Mouse (Mus musculus) spleen, embryonic (tissue): ENCODE data around the gene Frat1.

ENCODE experiments used
- CTCF ChIA-PET: fragments of 350-600 bp; sonication (Branson Sonifier 250); formaldehyde crosslinking; loops from one replicate; lab custom pipeline; 2022; lab: Charles Lee

Frat1 gene

GRCm38 (mm10) chr19:41829381-41830105 is at the start of gene Frat1:
Frat1 (plus strand) TSS chr19:41829970.
- CTCF ChIA-PET: interaction anchor here (0.6 to 1.4 kb wide), 3 partner anchors 17 to 28 kb away, joined by 3 read pairs; no protein-coding TSS in a partner anchor

- CTCF ChIA-PET: no interaction called here
Observed at GRCm38 (mm10) chr19:41786896-41787295, 42.9 kb upstream of the Frat1 start.

GRCm38 (mm10) chr19:41789110-41789961 is 40.4 kb upstream of the Frat1 start:
- CTCF ChIA-PET: interaction anchor here (0.7 kb wide), 1 partner anchor 57 kb away, joined by 3 read pairs; no protein-coding TSS in a partner anchor

- CTCF ChIA-PET: no interaction called here
Observed at GRCm38 (mm10) chr19:41791384-41791783, 38.4 kb upstream of the Frat1 start.

- CTCF ChIA-PET: no interaction called here
Observed at GRCm38 (mm10) chr19:41792934-41793486, 36.8 kb upstream of the Frat1 start.

- CTCF ChIA-PET: no interaction called here
Observed at GRCm38 (mm10) chr19:41794017-41794416, 35.8 kb upstream of the Frat1 start.

GRCm38 (mm10) chr19:41794901-41795300 is 34.9 kb upstream of the Frat1 start:
- CTCF ChIA-PET: no interaction called here

- CTCF ChIA-PET: no interaction called here
Observed at GRCm38 (mm10) chr19:41796148-41796760, 33.5 kb upstream of the Frat1 start.

- CTCF ChIA-PET: no interaction called here
Observed at GRCm38 (mm10) chr19:41796789-41797327, 32.9 kb upstream of the Frat1 start.

- CTCF ChIA-PET: interaction anchor here (0.7 kb wide), 1 partner anchor 98 kb away, joined by 8 read pairs; no protein-coding TSS in a partner anchor
Observed at GRCm38 (mm10) chr19:41797536-41797935, 32.2 kb upstream of the Frat1 start.

GRCm38 (mm10) chr19:41800451-41800850 is 29.3 kb upstream of the Frat1 start:
- CTCF ChIA-PET: no interaction called here

GRCm38 (mm10) chr19:41800986-41801741 is 28.6 kb upstream of the Frat1 start:
- CTCF ChIA-PET: no interaction called here

- CTCF ChIA-PET: no interaction called here
Observed at GRCm38 (mm10) chr19:41801742-41802369, 27.9 kb upstream of the Frat1 start, which contains the start of gene Arhgap19. Arhgap19 (minus strand) TSS chr19:41802047.

GRCm38 (mm10) chr19:41803322-41803721 is 26.4 kb upstream of the Frat1 start:
- CTCF ChIA-PET: interaction anchor here (0.6 to 0.7 kb wide), 4 partner anchors 57 to 392 kb away, joined by 3 to 4 read pairs (median 4); no protein-coding TSS in a partner anchor

GRCm38 (mm10) chr19:41805831-41806230 is 23.9 kb upstream of the Frat1 start:
- CTCF ChIA-PET: no interaction called here

GRCm38 (mm10) chr19:41807497-41807896 is 22.3 kb upstream of the Frat1 start:
- CTCF ChIA-PET: interaction anchor here (0.7 kb wide), 1 partner anchor 87 kb away, joined by 3 read pairs; no protein-coding TSS in a partner anchor

- CTCF ChIA-PET: no interaction called here
Observed at GRCm38 (mm10) chr19:41808104-41808634, 21.6 kb upstream of the Frat1 start.

- CTCF ChIA-PET: no interaction called here
Observed at GRCm38 (mm10) chr19:41810074-41810473, 19.7 kb upstream of the Frat1 start.

- CTCF ChIA-PET: interaction anchor here (0.7 kb wide), 1 partner anchor 35 kb away, joined by 4 read pairs; no protein-coding TSS in a partner anchor
Observed at GRCm38 (mm10) chr19:41812525-41812924, 17.2 kb upstream of the Frat1 start.

- CTCF ChIA-PET: no interaction called here
Observed at GRCm38 (mm10) chr19:41813374-41813773, 16.4 kb upstream of the Frat1 start.
